Mouse (Mus musculus) liver, embryonic 14.5 days (tissue): Measurements from ENCODE around the gene Gse1.

Source experiments
- CTCF ChIP-seq: IDR thresholded peaks from 2 replicates; pipeline ENCODE4 v1.5.1; 2016; ENCODE audit warnings: antibody characterized with exemption, low read depth, control low read depth
- EP300 ChIP-seq: IDR thresholded peaks from 2 replicates; pipeline ENCODE4 v1.6.1; 2016; ENCODE audit warnings: antibody characterized with exemption, low read depth

GRCm38 (mm10) chr8:120513638-120514461 lies 285.6 kb downstream of the Gse1 start:
- TF ChIP-seq CTCF (no peak), EP300 (no peak)
